Mouse (Mus musculus): ENCODE measurements around the gene Rab11fip3. TPM values are rescaled to one million over a fixed set of nuclear protein-coding genes. Genes with fewer than 3 reads are reported as not detected.
"Not testable (repeated sequence)": the region's sequence is repeated elsewhere in the genome, so short reads cannot be mapped to it uniquely, and the experiment has no call there.

Rab11fip3 gene
- polyA plus RNA-seq, 1 experiment = 4.7 TPM

DNA sequence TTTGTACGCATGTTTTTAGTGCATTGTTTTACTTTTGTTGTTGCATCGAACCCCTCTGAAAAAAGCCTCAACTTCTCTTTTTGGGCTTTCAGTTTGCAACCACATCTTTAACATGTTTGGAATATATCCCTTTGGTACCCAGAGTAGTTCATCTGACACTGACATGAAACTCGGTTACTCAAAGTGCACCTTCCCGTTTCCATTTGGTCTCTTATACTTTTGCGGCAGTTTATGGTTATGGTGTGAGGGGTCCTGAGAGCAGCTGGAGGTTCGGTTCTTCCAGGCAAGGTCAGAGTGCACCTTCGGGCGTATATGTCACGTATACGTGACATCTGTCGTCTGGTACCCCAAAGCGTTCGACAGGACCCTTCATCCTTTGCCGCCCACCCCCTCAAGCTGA lies 43.4 kb upstream of the Rab11fip3 start:
- H3K27ac ChIP-seq (ENCODE audit: control insufficient read depth, insufficient read depth, low read depth, low read length, poor library complexity) = peak overlapping the region; percentile 53
- TF ChIP-seq CTCF (IDR thresholded peaks at IDR 0.05; ENCODE audit: control insufficient read depth, insufficient read depth, low read length) (no peak), POLR2A (IDR thresholded peaks at IDR 0.05; ENCODE audit: borderline replicate concordance, control insufficient read depth, low read depth, low read length) (no peak)

DNA sequence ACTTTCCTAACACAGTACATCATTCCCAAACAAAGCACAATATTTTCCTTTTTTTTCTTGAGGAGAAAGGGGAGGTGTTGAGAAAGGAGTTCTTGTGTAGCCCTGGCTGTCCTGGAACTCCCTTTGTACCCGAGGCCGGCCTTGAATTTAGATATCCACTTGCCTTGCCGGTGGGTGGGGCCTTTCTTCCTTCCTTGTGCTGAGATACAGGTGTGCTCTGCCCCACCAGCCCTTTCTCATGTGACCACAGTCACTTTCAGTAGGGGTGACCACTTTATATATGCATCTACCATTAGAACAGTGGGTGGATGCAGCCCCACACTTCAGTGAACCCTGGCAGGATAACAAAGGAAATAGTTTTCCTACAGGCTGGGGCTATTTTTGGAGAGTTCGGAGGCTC lies 42.4 kb upstream of the Rab11fip3 start:
- Histone ChIP-seq H3K27ac (ENCODE audit: control insufficient read depth, insufficient read depth, low read depth, low read length, poor library complexity) (no peak overlapping the region), H3K4me3 (replicated peaks; ENCODE audit: control insufficient read depth, low read depth, low read length) (no peak overlapping the region), H3K4me1 (ENCODE audit: control insufficient read depth, insufficient read depth, low read length) (no peaks in the 10 kb centered on the region; the same call in 1 of the 2 replicates)
- TF ChIP-seq CTCF (IDR thresholded peaks at IDR 0.05; ENCODE audit: control insufficient read depth, insufficient read depth, low read length) (no peak), POLR2A (IDR thresholded peaks at IDR 0.05; ENCODE audit: borderline replicate concordance, control insufficient read depth, low read depth, low read length) (no peak)
- 69% methylated on average over 4 of the region's 4 CpGs for WGBS

More for the DNA sequence above, 43.4 kb upstream of the Rab11fip3 start:
- Histone ChIP-seq H3K4me1 (ENCODE audit: control insufficient read depth, insufficient read depth, low read length) (no peaks in the 10 kb centered on the region; the same call in 1 of the 2 replicates), H3K4me3 (replicated peaks; ENCODE audit: control insufficient read depth, low read depth, low read length) (peak overlapping the region; percentile 75)
- 11% methylated on average over 14 of the region's 14 CpGs for WGBS

DNA sequence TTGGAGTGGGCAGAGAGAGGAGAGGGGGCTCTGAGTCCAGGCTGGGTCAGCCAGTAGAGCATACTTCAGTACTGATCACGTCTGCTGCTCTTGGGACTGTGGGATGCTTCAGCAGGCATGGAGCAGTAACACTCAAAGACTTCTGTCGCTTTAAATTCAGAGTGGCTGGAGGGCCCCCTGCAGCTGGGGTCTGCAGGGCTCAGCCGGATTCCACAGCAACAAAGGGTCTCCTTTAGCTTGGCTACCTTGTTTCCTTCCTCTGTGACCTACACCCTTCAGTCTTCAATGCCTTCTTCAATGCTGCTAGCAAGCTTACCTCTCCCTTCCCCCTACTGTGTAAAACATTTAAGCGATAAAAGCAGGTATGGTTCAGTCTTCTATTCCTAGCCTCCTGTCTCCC lies 41.7 kb upstream of the Rab11fip3 start:
- TF ChIP-seq POLR2A (IDR thresholded peaks at IDR 0.05; ENCODE audit: borderline replicate concordance, control insufficient read depth, low read depth, low read length) (no peak), CTCF (IDR thresholded peaks at IDR 0.05; ENCODE audit: control insufficient read depth, insufficient read depth, low read length) (no peak)
- peak overlapping the region; percentile 56 for H3K27ac ChIP-seq (ENCODE audit: control insufficient read depth, insufficient read depth, low read depth, low read length, poor library complexity)
- 71% methylated on average over 4 of the region's 4 CpGs for WGBS
- H3K4me3 ChIP-seq (replicated peaks; ENCODE audit: control insufficient read depth, low read depth, low read length) = no peak overlapping the region
- no peaks in the 10 kb centered on the region; the same call in 1 of the 2 replicates for H3K4me1 ChIP-seq (ENCODE audit: control insufficient read depth, insufficient read depth, low read length)

DNA sequence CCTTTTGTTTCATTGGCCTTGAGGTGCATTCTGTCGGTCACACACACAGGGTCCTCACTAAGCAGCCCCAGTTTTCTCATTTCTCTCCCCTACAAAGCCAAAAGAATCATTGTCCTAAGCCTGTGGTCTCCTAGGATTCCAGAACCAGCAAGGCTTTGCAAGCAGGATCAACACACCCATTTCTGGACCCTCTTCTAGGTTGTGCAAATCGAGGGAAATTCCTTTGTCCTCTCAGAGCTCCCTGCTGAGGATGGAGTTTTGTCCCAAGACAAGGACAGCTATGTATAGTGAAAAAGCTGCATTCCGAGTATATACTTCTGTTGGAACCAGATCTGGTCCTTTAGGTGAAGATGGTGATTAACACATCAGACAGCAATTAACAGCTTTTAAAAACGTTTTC lies 40.8 kb upstream of the Rab11fip3 start:
- 49% methylated on average over 4 of the region's 4 CpGs for WGBS
- Histone ChIP-seq H3K4me1 (ENCODE audit: control insufficient read depth, insufficient read depth, low read length) (no peaks in the 10 kb centered on the region; the same call in 1 of the 2 replicates), H3K4me3 (replicated peaks; ENCODE audit: control insufficient read depth, low read depth, low read length) (no peak overlapping the region), H3K27ac (ENCODE audit: control insufficient read depth, insufficient read depth, low read depth, low read length, poor library complexity) (peak overlapping the region; percentile 56; the same call in 1 of the 2 replicates)
- TF ChIP-seq CTCF (IDR thresholded peaks at IDR 0.05; ENCODE audit: control insufficient read depth, insufficient read depth, low read length) (no peak), POLR2A (IDR thresholded peaks at IDR 0.05; ENCODE audit: borderline replicate concordance, control insufficient read depth, low read depth, low read length) (no peak)

DNA sequence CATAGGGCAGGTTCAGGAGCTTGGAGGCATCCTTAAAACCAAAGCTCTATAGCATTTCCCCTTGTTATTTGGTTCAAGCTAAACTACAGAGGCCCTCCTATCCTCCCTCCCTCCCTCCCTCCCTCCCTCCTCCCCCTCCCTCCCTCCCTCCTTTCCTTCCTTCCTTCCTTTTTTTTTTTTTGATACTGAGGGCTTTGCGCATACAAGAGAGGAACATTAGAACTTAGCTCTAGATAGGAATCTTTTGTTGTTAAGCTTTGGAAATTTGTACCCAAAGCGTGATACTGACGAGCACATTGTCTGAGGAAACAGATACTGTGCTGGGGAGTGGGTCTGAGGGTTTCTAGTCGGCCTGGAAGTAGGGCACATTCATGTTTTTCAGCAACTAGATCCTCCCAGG lies 36.3 kb upstream of the Rab11fip3 start:
- Histone ChIP-seq H3K4me1 (ENCODE audit: control insufficient read depth, insufficient read depth, low read length) (no peaks in the 10 kb centered on the region; the same call in 1 of the 2 replicates), H3K4me3 (replicated peaks; ENCODE audit: control insufficient read depth, low read depth, low read length) (no peak overlapping the region), H3K27ac (ENCODE audit: control insufficient read depth, insufficient read depth, low read depth, low read length, poor library complexity) (no peak overlapping the region)
- WGBS = 12% methylated on average over 4 of the region's 4 CpGs
- TF ChIP-seq CTCF (IDR thresholded peaks at IDR 0.05; ENCODE audit: control insufficient read depth, insufficient read depth, low read length) = no peak

DNA sequence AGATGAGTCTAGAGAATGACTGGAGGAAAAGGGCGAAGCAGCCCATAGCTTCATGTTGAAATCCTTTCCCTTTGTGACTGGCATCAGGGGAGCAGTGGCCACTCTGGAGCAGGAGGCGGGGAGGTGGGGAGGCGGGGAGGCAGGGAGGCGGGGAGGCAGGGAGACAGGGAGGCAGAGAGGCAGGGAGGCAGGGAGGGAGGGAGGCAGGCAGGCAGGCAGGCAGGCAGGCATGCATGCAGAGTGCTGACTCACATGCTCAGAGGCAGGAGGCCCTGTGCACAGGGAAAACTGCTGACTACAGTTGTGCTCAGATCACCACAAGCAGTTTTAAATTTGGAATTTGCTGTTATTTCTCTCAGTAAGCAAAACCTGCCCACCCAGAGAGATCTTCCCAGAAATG lies 32.1 kb upstream of the Rab11fip3 start:
- Histone ChIP-seq H3K4me3 (replicated peaks; ENCODE audit: control insufficient read depth, low read depth, low read length) (no peak overlapping the region), H3K4me1 (ENCODE audit: control insufficient read depth, insufficient read depth, low read length) (no peaks in the 10 kb centered on the region; the same call in 1 of the 2 replicates), H3K27ac (ENCODE audit: control insufficient read depth, insufficient read depth, low read depth, low read length, poor library complexity) (no peak overlapping the region)
- TF ChIP-seq POLR2A (IDR thresholded peaks at IDR 0.05; ENCODE audit: borderline replicate concordance, control insufficient read depth, low read depth, low read length) (no peak), CTCF (IDR thresholded peaks at IDR 0.05; ENCODE audit: control insufficient read depth, insufficient read depth, low read length) (no peak)
- 69% methylated on average over 4 of the region's 4 CpGs for WGBS

DNA sequence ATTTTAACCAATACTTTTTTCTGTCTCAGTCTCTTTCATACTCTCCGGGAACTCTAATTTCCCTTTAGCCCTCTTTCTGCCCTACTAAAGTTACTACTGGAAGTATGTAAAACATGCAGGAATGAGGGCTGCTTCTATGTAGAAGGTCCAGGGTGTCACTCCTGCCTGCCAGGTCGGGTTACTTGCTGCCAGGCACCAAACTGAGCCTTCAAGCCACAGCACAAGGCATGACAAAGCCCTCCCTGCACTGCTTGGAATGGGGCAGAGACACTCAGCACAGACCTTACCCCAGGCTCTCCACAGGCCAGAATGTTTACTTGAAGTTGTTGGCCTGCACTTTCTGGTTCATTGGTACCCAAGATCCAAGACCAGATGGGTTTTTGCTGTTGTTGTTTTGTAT lies 30.8 kb upstream of the Rab11fip3 start:
- TF ChIP-seq POLR2A (IDR thresholded peaks at IDR 0.05; ENCODE audit: borderline replicate concordance, control insufficient read depth, low read depth, low read length) (no peak), CTCF (IDR thresholded peaks at IDR 0.05; ENCODE audit: control insufficient read depth, insufficient read depth, low read length) (no peak)
- no peaks in the 10 kb centered on the region; the same call in 1 of the 2 replicates for H3K4me1 ChIP-seq (ENCODE audit: control insufficient read depth, insufficient read depth, low read length)
- no peak overlapping the region for H3K27ac ChIP-seq (ENCODE audit: control insufficient read depth, insufficient read depth, low read depth, low read length, poor library complexity)
- WGBS = 47% methylated on average over 2 of the region's 2 CpGs
- H3K4me3 ChIP-seq (replicated peaks; ENCODE audit: control insufficient read depth, low read depth, low read length) = no peak overlapping the region

DNA sequence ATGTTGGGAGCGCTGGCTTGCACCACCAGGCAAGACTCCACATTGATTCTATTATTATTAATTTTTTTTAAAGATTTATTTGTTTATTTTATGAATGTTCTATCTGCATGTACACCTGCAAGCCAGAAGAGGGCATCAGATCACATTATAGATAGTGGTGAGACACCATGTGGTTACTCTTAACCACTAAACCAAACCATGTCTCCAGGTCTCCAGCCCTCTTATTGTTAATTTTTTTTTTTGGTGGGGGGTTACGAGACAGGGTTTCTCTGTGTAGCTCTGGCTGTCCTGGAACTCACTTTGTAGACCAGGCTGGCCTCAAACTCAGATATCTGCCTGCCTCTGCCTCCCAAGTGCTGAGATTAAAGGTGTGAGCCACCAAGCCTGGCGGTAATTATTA lies 30.0 kb upstream of the Rab11fip3 start:
- not testable (repeated sequence) for H3K27ac ChIP-seq (ENCODE audit: control insufficient read depth, insufficient read depth, low read depth, low read length, poor library complexity); H3K4me3 ChIP-seq (replicated peaks; ENCODE audit: control insufficient read depth, low read depth, low read length); H3K4me1 ChIP-seq (ENCODE audit: control insufficient read depth, insufficient read depth, low read length)
- WGBS = 46% methylated on average over 3 of the region's 3 CpGs

DNA sequence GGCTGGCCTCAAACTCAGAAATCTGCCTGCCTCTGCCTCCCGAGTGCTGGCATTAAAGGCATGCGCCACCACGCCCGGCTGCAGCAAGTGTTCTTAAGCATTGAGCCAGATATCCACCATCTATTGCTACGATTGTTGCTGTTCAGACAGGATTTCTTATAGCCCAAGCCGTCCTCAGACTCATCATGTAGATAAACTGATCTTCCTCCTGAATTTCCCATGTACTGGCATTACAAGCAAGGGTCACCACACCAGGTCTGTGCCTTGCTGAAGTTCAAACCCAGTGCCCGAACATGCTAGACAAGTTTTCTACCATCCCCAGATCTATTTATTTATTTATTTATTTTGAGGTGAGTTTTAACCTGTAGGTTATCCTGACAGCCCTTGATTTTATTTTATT lies 29.1 kb upstream of the Rab11fip3 start:
- TF ChIP-seq POLR2A (IDR thresholded peaks at IDR 0.05; ENCODE audit: borderline replicate concordance, control insufficient read depth, low read depth, low read length) (no peak), CTCF (IDR thresholded peaks at IDR 0.05; ENCODE audit: control insufficient read depth, insufficient read depth, low read length) (no peak)
- Histone ChIP-seq H3K4me3 (replicated peaks; ENCODE audit: control insufficient read depth, low read depth, low read length) (no peak overlapping the region), H3K4me1 (ENCODE audit: control insufficient read depth, insufficient read depth, low read length) (no peaks in the 10 kb centered on the region; the same call in 1 of the 2 replicates), H3K27ac (ENCODE audit: control insufficient read depth, insufficient read depth, low read depth, low read length, poor library complexity) (no peak overlapping the region)
- WGBS = 82% methylated on average over 7 of the region's 7 CpGs
